Mouse (Mus musculus): ENCODE measurements around the gene Bmp8b.
"Not testable (repeated sequence)": the region's sequence is repeated elsewhere in the genome, so short reads cannot be mapped to it uniquely, and the experiment has no call there.

Gene Bmp8b

GRCm38 (mm10) chr4:123104651-123105450 is at the start of gene Bmp8b:
Gene Bmp8b, plus strand, starts transcription at chr4:123105165.
- DNase-seq (ENCODE audit: extremely low spot score, low spot score): peak; percentile 35

- DNase-seq (ENCODE audit: extremely low spot score, low spot score): no peak
Measured at GRCm38 (mm10) chr4:123056560-123057109, 48.3 kb upstream of the Bmp8b start.

GRCm38 (mm10) chr4:123057957-123058356 is 47.0 kb upstream of the Bmp8b start:
- no peak for DNase-seq (ENCODE audit: extremely low spot score, low spot score)

- no peak for DNase-seq (ENCODE audit: extremely low spot score, low spot score)
Measured at GRCm38 (mm10) chr4:123061744-123062143, 43.2 kb upstream of the Bmp8b start.

GRCm38 (mm10) chr4:123068646-123069045 is 36.3 kb upstream of the Bmp8b start:
- no peak for DNase-seq (ENCODE audit: extremely low spot score, low spot score)

GRCm38 (mm10) chr4:123071266-123071966 is 33.5 kb upstream of the Bmp8b start:
- peak; percentile 46 for DNase-seq (ENCODE audit: extremely low spot score, low spot score)

GRCm38 (mm10) chr4:123076928-123077327 is 28.0 kb upstream of the Bmp8b start:
- no peak for DNase-seq (ENCODE audit: extremely low spot score, low spot score)

GRCm38 (mm10) chr4:123078231-123078630 is 26.7 kb upstream of the Bmp8b start:
- DNase-seq (ENCODE audit: extremely low spot score, low spot score): no peak

GRCm38 (mm10) chr4:123080791-123081190 is 24.2 kb upstream of the Bmp8b start:
- no peak for DNase-seq (ENCODE audit: extremely low spot score, low spot score)

- peak; percentile 56 for DNase-seq (ENCODE audit: extremely low spot score, low spot score)
Measured at GRCm38 (mm10) chr4:123082283-123083163, 22.4 kb upstream of the Bmp8b start.

GRCm38 (mm10) chr4:123083323-123083902 is 21.6 kb upstream of the Bmp8b start:
- no peak for DNase-seq (ENCODE audit: extremely low spot score, low spot score)

- no peak for DNase-seq (ENCODE audit: extremely low spot score, low spot score)
Measured at GRCm38 (mm10) chr4:123085290-123085689, 19.7 kb upstream of the Bmp8b start.

GRCm38 (mm10) chr4:123086381-123086780 is 18.6 kb upstream of the Bmp8b start:
- DNase-seq (ENCODE audit: extremely low spot score, low spot score): no peak

- DNase-seq (ENCODE audit: extremely low spot score, low spot score): no peak
Measured at GRCm38 (mm10) chr4:123092621-123093020, 12.3 kb upstream of the Bmp8b start.

GRCm38 (mm10) chr4:123093064-123093776 is 11.7 kb upstream of the Bmp8b start:
- no peak for DNase-seq (ENCODE audit: extremely low spot score, low spot score)

GRCm38 (mm10) chr4:123093869-123094268 is 11.1 kb upstream of the Bmp8b start:
- no peak for DNase-seq (ENCODE audit: extremely low spot score, low spot score)

- DNase-seq (ENCODE audit: extremely low spot score, low spot score): no peak
Measured at GRCm38 (mm10) chr4:123105451-123105790, 456 bp downstream of the Bmp8b start.

GRCm38 (mm10) chr4:123105929-123106328 is 964 bp downstream of the Bmp8b start:
- not testable (repeated sequence) for DNase-seq (ENCODE audit: extremely low spot score, low spot score)

- DNase-seq (ENCODE audit: extremely low spot score, low spot score): no peak
Measured at GRCm38 (mm10) chr4:123106864-123107263, 1.9 kb downstream of the Bmp8b start.

GRCm38 (mm10) chr4:123108056-123108455 is 3.1 kb downstream of the Bmp8b start:
- DNase-seq (ENCODE audit: extremely low spot score, low spot score): no peak

Measured in neural tube, embryonic 10.5 days (tissue).